Mouse (Mus musculus): Measurements from ENCODE around the gene Stard7. TPM values are rescaled to one million over a fixed set of nuclear protein-coding genes. Genes with fewer than 3 reads are reported as not detected.

Stard7 gene
- polyA plus RNA-seq, 1 experiment from 2014 or later, result 88.9 TPM

DNA sequence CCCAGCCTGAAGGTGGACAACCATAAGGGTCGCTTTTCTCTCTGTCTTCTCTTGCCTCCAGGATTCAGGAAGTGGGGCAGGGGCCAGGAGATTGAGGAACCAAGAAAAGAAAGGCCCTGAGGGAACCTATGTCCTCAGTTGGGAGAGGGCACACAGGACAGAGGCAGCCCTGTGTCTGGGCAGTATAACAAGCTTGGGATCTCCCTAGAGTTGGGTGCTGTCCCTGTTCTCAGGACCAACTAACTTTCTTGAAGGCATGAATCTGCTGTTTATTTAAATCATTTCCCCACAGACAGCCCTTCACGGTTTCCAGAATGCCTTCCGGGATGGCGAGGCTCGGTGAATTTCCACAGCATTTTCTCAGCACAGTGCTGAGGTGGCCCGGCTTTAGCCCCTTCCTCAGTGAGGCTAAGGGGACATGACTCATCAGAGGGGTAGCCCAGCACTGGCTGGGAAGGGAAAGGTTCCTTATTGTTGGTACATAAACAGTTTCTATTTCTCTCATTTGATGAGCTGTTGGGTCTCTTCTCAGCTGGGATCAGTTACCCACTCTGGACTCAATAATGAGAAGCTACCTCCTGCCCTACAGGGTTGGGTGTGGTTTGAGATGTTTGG, 52.8 kb downstream of the Stard7 start:
- H3K4me1 ChIP-seq (replicated peaks; ENCODE audit: control insufficient read depth, insufficient read depth, low read length), result no peaks in the 10 kb centered on the region
- DNase-seq (ENCODE audit: low spot score) (peak; percentile 27), ATAC-seq (replicated peaks; ENCODE audit: low FRiP score) (no peak)
- 64% methylated on average over 6 of the region's 6 CpGs for whole genome bisulfite sequencing
- no peak overlapping the region for H3K9ac ChIP-seq (ENCODE audit: low read depth, low read length)
- H3K4me2 ChIP-seq, result no peak overlapping the region
- H3K27me3 ChIP-seq (replicated peaks; ENCODE audit: control insufficient read depth, insufficient read depth, low read length), result no peaks in the 10 kb centered on the region
- H3K36me3 ChIP-seq (ENCODE audit: control insufficient read depth, insufficient read depth, low read length), result no peaks in the 10 kb centered on the region
- no peak overlapping the region for H3K27ac ChIP-seq (ENCODE audit: low read depth, low read length)
- H3K9me3 ChIP-seq (ENCODE audit: control insufficient read depth, low read length), result no peaks in the 10 kb centered on the region
- no peak overlapping the region for H3K4me3 ChIP-seq (ENCODE audit: low read depth, low read length)

DNA sequence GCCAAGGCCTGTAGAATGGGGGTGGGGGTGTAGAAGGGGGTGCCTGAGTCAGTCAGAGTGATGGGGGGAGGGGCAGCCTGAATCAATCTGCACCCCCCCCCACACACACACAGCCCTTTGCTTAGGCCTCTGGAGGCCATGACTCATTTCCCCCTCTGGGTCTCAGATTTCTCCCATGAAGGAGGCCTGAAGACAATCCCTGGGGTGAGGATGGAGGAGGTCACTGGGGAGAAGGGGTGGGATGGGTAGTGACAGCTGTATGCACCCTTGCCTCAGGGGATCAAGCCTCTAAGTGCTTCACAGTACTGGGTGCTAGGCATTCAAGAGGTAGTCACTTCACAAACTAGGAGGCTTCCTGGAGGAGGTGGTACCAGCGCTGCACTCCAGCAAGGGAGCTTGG, 53.6 kb downstream of the Stard7 start:
- Histone ChIP-seq H3K4me1 (replicated peaks; ENCODE audit: control insufficient read depth, insufficient read depth, low read length) (peaks cover 6% of the 10 kb centered on the region), H3K4me3 (ENCODE audit: low read depth, low read length) (no peak overlapping the region), H3K9me3 (ENCODE audit: control insufficient read depth, low read length) (no peaks in the 10 kb centered on the region), H3K9ac (ENCODE audit: low read depth, low read length) (no peak overlapping the region), H3K4me2 (no peak overlapping the region), H3K27me3 (replicated peaks; ENCODE audit: control insufficient read depth, insufficient read depth, low read length) (no peaks in the 10 kb centered on the region), H3K36me3 (ENCODE audit: control insufficient read depth, insufficient read depth, low read length) (no peaks in the 10 kb centered on the region), H3K27ac (ENCODE audit: low read depth, low read length) (no peak overlapping the region)
- DNase-seq (ENCODE audit: low spot score) (peak; percentile 27), ATAC-seq (replicated peaks; ENCODE audit: low FRiP score) (no peak)
- 68% methylated on average over 1 of the region's 1 CpGs for whole genome bisulfite sequencing

DNA sequence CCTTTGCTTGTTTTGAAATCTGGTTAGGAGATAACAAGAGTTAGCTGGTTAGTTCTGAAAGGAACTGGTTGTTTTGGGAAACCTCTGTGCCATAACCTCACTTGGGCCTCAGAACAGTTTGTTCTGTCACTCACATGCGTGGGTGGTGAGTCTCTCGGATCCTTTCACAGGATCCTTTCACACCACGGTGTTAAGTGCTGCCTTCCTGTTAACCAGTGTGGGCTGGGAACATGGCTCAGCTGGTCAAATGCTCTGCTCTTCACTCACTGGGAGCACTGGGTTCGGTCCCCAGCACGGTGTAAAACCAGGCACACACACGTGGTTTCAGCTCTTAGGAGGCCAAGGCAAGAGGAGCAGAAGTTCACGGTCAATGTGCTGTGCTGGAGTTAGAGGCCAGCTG, 54.4 kb downstream of the Stard7 start:
- Histone ChIP-seq H3K36me3 (ENCODE audit: control insufficient read depth, insufficient read depth, low read length) (no peaks in the 10 kb centered on the region), H3K4me1 (replicated peaks; ENCODE audit: control insufficient read depth, insufficient read depth, low read length) (peaks cover 13% of the 10 kb centered on the region), H3K4me3 (ENCODE audit: low read depth, low read length) (no peak overlapping the region), H3K27ac (ENCODE audit: low read depth, low read length) (no peak overlapping the region), H3K9me3 (ENCODE audit: control insufficient read depth, low read length) (no peaks in the 10 kb centered on the region), H3K4me2 (no peak overlapping the region), H3K9ac (ENCODE audit: low read depth, low read length) (no peak overlapping the region), H3K27me3 (replicated peaks; ENCODE audit: control insufficient read depth, insufficient read depth, low read length) (no peaks in the 10 kb centered on the region)
- ATAC-seq (replicated peaks; ENCODE audit: low FRiP score) (no peak), DNase-seq (ENCODE audit: low spot score) (peak; percentile 30)
- WGBS, result 50% methylated on average over 7 of the region's 7 CpGs

DNA sequence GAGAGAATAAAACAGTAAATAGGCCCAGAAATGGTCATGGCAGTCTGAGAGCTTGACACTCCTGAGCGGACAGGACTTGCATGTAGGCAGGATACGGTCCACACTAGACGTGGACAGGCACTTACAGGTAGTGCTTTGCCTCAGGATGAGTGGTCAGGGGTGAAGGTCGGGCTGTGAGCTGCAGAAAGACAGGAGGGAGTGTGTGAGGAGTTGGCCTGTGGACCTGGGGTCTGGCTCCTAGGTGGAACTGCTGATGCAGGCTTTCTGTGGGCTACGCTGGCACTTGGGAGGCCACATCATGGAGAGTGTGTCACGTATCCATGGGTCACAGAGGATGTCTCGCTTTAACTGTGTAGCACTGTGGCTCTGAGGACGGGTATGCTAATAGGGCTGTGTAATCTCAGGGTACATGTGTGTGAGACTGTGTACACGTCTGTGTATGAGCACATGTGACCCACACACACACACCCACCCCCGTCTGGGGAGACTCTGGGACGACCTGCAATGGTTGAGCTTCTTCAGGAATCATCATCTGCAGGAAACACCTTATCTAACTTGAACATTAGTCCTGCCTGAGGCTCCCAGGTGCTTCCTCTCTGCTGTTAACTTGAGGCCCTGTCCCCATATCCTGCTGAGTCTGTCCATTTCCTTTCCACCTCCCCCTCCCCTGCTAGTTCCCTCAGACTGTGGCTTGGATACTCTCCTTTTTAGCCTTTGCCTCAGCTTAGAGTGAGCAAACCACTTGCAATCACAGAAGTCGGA, 58.3 kb downstream of the Stard7 start:
- no peaks in the 10 kb centered on the region for H3K9me3 ChIP-seq (ENCODE audit: control insufficient read depth, low read length)
- H3K27ac ChIP-seq (ENCODE audit: low read depth, low read length), result no peak overlapping the region
- no peak overlapping the region for H3K9ac ChIP-seq (ENCODE audit: low read depth, low read length)
- no peaks in the 10 kb centered on the region; the same call in 1 of the 2 replicates for H3K27me3 ChIP-seq (replicated peaks; ENCODE audit: control insufficient read depth, insufficient read depth, low read length)
- 39% methylated on average over 12 of the region's 12 CpGs for WGBS
- peak overlapping the region; percentile 5; the same call in 1 of the 2 replicates for H3K4me2 ChIP-seq
- no peak for DNase-seq (ENCODE audit: low spot score)
- H3K4me1 ChIP-seq (replicated peaks; ENCODE audit: control insufficient read depth, insufficient read depth, low read length), result peaks cover 15% of the 10 kb centered on the region
- H3K4me3 ChIP-seq (ENCODE audit: low read depth, low read length), result no peak overlapping the region
- H3K36me3 ChIP-seq (ENCODE audit: control insufficient read depth, insufficient read depth, low read length), result no peaks in the 10 kb centered on the region
- ATAC-seq (replicated peaks; ENCODE audit: low FRiP score), result peak; percentile 70

DNA sequence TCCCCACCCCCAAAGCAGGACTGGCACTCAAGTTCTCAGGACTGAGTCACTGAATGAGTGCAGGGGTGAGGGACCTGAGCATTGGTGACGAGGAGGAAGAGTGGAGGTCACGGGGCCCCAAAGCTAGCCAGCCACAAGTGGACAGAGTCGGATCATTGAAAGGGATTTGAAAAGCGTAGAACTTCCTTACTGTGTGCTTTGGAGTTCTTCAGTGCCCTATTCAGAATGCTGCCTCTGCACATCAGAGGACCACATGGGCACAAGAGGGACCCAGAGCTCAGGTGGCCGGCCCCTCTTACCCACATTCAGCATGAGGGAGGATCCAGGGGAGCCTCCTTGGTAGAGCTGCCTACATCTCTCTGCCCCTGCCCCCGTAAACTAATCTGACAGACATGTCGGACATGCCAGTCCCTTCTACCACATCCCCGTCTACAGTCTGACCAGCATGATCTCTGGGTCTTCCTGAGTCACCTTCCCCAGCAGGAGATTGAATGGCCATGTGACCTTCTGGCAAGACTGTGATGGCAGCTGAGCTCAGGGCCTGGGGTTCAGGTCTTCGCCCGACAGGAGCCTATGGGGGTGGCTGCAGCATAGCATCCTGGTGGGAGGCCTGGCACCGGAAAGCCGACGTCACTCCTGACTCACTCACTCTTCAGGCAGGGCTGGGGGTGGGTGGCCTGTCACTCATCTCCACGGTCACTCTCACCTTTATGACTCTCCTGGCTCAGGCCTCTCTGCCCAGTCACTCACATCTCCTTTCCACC, 63.0 kb downstream of the Stard7 start:
- Histone ChIP-seq H3K4me1 (replicated peaks; ENCODE audit: control insufficient read depth, insufficient read depth, low read length) (peaks cover 45% of the 10 kb centered on the region), H3K4me2 (no peak overlapping the region), H3K9ac (ENCODE audit: low read depth, low read length) (no peak overlapping the region), H3K36me3 (ENCODE audit: control insufficient read depth, insufficient read depth, low read length) (no peaks in the 10 kb centered on the region), H3K9me3 (ENCODE audit: control insufficient read depth, low read length) (no peaks in the 10 kb centered on the region), H3K4me3 (ENCODE audit: low read depth, low read length) (no peak overlapping the region), H3K27me3 (replicated peaks; ENCODE audit: control insufficient read depth, insufficient read depth, low read length) (peaks cover 5% of the 10 kb centered on the region), H3K27ac (ENCODE audit: low read depth, low read length) (no peak overlapping the region)
- ATAC-seq (replicated peaks; ENCODE audit: low FRiP score), result no peak
- 67% methylated on average over 14 of the region's 14 CpGs for WGBS
- peak; percentile 30 for DNase-seq (ENCODE audit: low spot score)

DNA sequence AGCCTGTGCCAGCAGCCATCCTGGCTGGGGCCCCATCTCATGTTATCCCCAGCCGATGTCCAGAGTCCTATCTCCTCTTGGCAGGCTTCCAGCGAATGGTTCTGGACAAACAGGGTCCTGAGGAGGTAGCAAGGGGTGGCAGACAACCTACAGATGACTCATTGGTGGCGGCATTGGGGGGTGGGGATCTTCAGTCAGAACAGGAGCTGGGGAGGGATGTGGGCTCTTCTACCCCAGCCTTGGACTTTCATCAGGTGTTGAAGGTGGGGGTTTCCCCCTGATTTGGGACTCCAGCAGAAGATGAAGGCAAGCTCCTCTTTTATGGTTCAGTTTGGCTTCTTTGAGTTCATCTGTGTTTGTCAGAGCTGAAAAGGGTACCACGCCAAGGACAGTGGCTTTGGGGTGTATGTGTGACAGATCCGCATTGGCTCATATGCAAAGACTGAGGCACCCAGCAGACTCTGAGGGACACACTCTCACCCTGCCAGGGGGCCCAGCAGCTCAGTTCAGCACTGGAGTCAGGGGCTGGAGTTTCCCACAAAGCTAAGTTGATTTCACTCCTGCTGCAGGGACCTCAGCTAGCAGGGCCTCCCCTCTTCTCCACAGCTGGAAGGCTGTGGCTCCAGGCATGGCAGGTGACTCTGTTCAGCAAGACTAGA, 64.1 kb downstream of the Stard7 start:
- Histone ChIP-seq H3K27ac (ENCODE audit: low read depth, low read length) (no peak overlapping the region), H3K9ac (ENCODE audit: low read depth, low read length) (no peak overlapping the region), H3K27me3 (replicated peaks; ENCODE audit: control insufficient read depth, insufficient read depth, low read length) (peaks cover 5% of the 10 kb centered on the region), H3K4me1 (replicated peaks; ENCODE audit: control insufficient read depth, insufficient read depth, low read length) (peaks cover 35% of the 10 kb centered on the region), H3K4me2 (no peak overlapping the region), H3K4me3 (ENCODE audit: low read depth, low read length) (no peak overlapping the region), H3K9me3 (ENCODE audit: control insufficient read depth, low read length) (no peaks in the 10 kb centered on the region), H3K36me3 (ENCODE audit: control insufficient read depth, insufficient read depth, low read length) (no peaks in the 10 kb centered on the region)
- DNase-seq (ENCODE audit: low spot score), result peak; percentile 31
- WGBS, result 46% methylated on average over 5 of the region's 5 CpGs
- ATAC-seq (replicated peaks; ENCODE audit: low FRiP score), result no peak

DNA sequence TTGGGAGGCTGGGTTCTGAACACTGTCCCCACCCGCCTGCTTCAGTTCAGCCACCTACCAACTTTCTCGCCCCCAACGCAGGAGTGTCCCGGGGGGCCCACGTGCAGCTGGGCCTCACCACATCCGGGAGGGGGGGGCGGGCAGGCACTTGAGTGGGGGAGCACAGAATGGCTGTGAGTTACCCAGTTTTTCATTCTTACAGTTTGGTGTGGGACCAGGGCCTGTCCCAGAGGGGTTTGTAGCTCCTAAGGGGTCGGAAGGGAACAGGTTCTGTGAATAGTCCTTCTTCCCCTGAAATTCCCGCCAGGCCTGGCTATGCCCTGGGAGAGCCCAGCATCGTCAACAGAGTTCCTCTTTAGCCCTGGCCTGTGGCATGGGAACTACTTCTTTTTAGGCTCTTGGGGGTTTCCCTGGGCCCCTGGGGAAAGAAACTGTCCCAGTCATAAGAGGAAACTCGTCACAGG, 65.1 kb downstream of the Stard7 start:
- peaks cover 32% of the 10 kb centered on the region for H3K4me1 ChIP-seq (replicated peaks; ENCODE audit: control insufficient read depth, insufficient read depth, low read length)
- H3K4me3 ChIP-seq (ENCODE audit: low read depth, low read length), result 0 out of 2 replicates have a peak overlapping the region, but pooled peaks have one; percentile 7
- no peaks in the 10 kb centered on the region for H3K9me3 ChIP-seq (ENCODE audit: control insufficient read depth, low read length)
- 31% methylated on average over 11 of the region's 11 CpGs for WGBS
- no peak for DNase-seq (ENCODE audit: low spot score)
- no peak overlapping the region for H3K9ac ChIP-seq (ENCODE audit: low read depth, low read length)
- peaks cover 5% of the 10 kb centered on the region for H3K27me3 ChIP-seq (replicated peaks; ENCODE audit: control insufficient read depth, insufficient read depth, low read length)
- no peak overlapping the region; the same call in 1 of the 2 replicates for H3K27ac ChIP-seq (ENCODE audit: low read depth, low read length)
- no peaks in the 10 kb centered on the region for H3K36me3 ChIP-seq (ENCODE audit: control insufficient read depth, insufficient read depth, low read length)
- peak overlapping the region; percentile 88 for H3K4me2 ChIP-seq
- ATAC-seq (replicated peaks; ENCODE audit: low FRiP score), result no peak

DNA sequence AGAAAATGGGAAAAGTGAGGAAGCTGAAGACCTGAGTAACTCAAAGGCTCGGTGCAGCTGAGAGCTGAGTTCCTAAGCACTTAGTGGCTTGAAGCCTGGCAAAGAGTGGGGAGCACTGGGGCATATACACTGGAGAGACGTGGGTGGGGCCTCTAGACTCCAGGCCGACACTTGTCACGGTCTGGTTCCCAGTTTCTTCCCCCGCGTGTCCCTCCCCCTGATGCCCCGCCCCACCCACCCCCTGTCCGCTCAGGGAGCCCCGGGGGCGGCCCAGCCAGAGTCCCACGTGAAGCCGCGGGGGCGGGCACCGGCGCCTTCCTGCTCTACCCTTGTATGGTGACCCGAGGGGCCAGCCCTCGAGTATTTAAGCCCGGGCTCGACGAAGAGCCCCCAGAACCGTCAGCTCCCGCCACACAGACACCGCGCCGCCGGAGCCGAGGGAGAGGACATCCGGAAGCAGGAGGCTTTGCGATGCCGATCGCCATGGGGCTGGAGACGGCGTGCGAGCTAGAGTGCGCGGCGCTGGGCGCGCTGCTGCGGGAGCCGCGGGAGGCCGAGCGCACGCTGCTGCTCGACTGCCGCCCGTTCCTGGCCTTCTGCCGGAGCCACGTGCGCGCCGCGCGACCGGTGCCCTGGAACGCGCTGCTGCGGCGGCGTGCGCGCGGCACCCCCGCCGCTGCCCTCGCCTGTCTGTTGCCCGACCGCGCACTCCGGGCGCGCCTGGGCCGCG, 65.9 kb downstream of the Stard7 start, which contains the start of gene Dusp2:
Gene Dusp2, plus strand, starts transcription at position 393 of the 730 bp plus-strand sequence.
- DNase-seq (ENCODE audit: low spot score) (peak; percentile 84), ATAC-seq (replicated peaks; ENCODE audit: low FRiP score) (peak; percentile 81)
- peaks cover 32% of the 10 kb centered on the region for H3K4me1 ChIP-seq (replicated peaks; ENCODE audit: control insufficient read depth, insufficient read depth, low read length)
- peak within 1 kb of the TSS; percentile 33; the same call in 1 of the 2 replicates for H3K27ac ChIP-seq (ENCODE audit: low read depth, low read length)
- peak within 1 kb of the TSS; percentile 67 for H3K4me3 ChIP-seq (ENCODE audit: low read depth, low read length)
- no peaks in the 10 kb centered on the region for H3K9me3 ChIP-seq (ENCODE audit: control insufficient read depth, low read length)
- peak within 1 kb of the TSS; percentile 71 for H3K9ac ChIP-seq (ENCODE audit: low read depth, low read length)
- WGBS, result under 1% methylated on average over 74 of the region's 76 CpGs
- peak within 1 kb of the TSS; percentile 88 for H3K4me2 ChIP-seq
- H3K36me3 ChIP-seq (ENCODE audit: control insufficient read depth, insufficient read depth, low read length), result no peaks in the 10 kb centered on the region
- H3K27me3 ChIP-seq (replicated peaks; ENCODE audit: control insufficient read depth, insufficient read depth, low read length), result peaks cover 5% of the 10 kb centered on the region

Measured in liver, embryonic 11.5 days (tissue).